Comparison of ENCODE assay signal across 14 mouse cellular contexts in genomic region chr7:68015404-68015803, GRCm38 (mm10).
"Had no signal": no experiment of that assay in that cellular context is flagged by ENCODE, and none has a peak within 500 bp of the region (broad histone marks: within the 10 kb centered on the region; RNA-seq: fewer than 3 reads in every experiment).

No protein-coding gene starts in this region.

- H3K9me3 ChIP-seq: limb, embryonic 15.5 days had no signal

- DNase-seq: kidney, adult 18-20 months; kidney, adult 9 months; kidney, postnatal 14 days; kidney, postnatal 4 days; left cerebral cortex, postnatal 4 days; liver, postnatal 0 days; midbrain, embryonic 14.5 days; thymus, adult 18-20 months; thymus, postnatal 36 days had no signal

- H3K27ac ChIP-seq: limb, embryonic 12.5 days; limb, embryonic 15.5 days; liver, embryonic 14.5 days had no signal

- H3K4me3 ChIP-seq: limb, embryonic 12.5 days; limb, embryonic 15.5 days had no signal

- H3K4me2 ChIP-seq: limb, embryonic 12.5 days; limb, embryonic 15.5 days; liver, embryonic 11.5 days; midbrain, embryonic 11.5 days had no signal

- H3K27me3 ChIP-seq: limb, embryonic 12.5 days; limb, embryonic 15.5 days had no signal

- H3K9ac ChIP-seq: limb, embryonic 12.5 days; limb, embryonic 15.5 days; liver, embryonic 14.5 days; liver, postnatal 0 days had no signal

- ATAC-seq: liver, postnatal 0 days had no signal
